Mouse (Mus musculus) brain, embryonic 14.5 days (tissue): ENCODE results near the gene Clnk.

Experiments used
- CTCF ChIP-seq: fragments of 200-500 bp; IDR thresholded peaks from 2 replicates; pipeline ENCODE4 v1.5.1; 2012; ENCODE audit warnings: inconsistent platforms, mild to moderate bottlenecking, moderate library complexity, borderline replicate concordance; ENCODE audit not compliant: insufficient read depth, insufficient read length; ENCODE audit errors: extremely low read depth
- POLR2A ChIP-seq: fragments of 200-500 bp; IDR thresholded peaks from 2 replicates; pipeline ENCODE4 v1.6.1; 2012; ENCODE audit warnings: mild to moderate bottlenecking, inconsistent platforms, borderline replicate concordance; ENCODE audit not compliant: poor library complexity, insufficient read depth, insufficient read length, severe bottlenecking; ENCODE audit errors: extremely low read depth

DNA sequence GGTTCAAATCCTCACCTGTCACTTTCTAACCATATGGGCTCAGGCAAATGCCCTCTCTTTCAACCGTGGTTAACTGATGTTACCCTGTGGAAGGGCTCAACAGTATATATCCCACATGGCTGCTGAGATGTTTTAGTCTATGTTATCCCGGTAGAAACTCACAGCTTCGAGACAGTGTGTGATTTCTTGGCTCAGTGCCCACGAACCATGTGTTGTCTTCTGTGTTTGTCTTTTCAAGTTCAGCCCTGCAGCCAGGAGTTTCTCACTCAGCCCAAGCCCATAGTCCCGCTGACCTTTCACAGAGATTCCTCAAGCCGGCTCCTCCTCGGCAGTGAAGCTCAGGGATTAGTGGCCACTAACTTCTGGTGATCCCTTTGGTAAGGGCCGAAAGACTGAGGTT is 96.0 kb downstream of the Clnk start:
- TF ChIP-seq CTCF (no peak), POLR2A (no peak)
